Mouse (Mus musculus) heart, embryonic 13.5 days (tissue): ENCODE results near the gene Eps15l1. TPM values are rescaled to one million over a fixed set of nuclear protein-coding genes. Genes with fewer than 3 reads are reported as not detected.

ENCODE experiments used
- ATAC-seq: fragments of 200-750 bp; cut with Nextera tagmentation; 2 replicates; pipeline ENCODE4 v1.8.0; 2017; ENCODE audit warnings: moderate TSS enrichment; ENCODE audit not compliant: insufficient number of reproducible peaks, low FRiP score, low TSS enrichment; ENCODE audit errors: extremely low read depth
- H3K27ac ChIP-seq: fragments of 300-500 bp; sonication (generic); replicated peaks from 2 replicates; pipeline ENCODE4 v1.5.1; 2015; ENCODE audit warnings: moderate library complexity, mild to moderate bottlenecking, inconsistent platforms
- H3K27me3 ChIP-seq: fragments of 300-500 bp; sonication (generic); replicated peaks from 2 replicates; pipeline ENCODE4 v1.6.1; 2015; ENCODE audit warnings: mild to moderate bottlenecking, inconsistent platforms
- H3K36me3 ChIP-seq: fragments of 300-500 bp; sonication (generic); 2 replicates; pipeline ENCODE4 v1.6.1; 2015; ENCODE audit warnings: mild to moderate bottlenecking, inconsistent platforms
- H3K4me1 ChIP-seq: fragments of 300-500 bp; sonication (generic); 2 replicates; pipeline ENCODE4 v1.6.1; 2015; ENCODE audit warnings: inconsistent platforms
- H3K4me2 ChIP-seq: fragments of 300-500 bp; sonication (generic); 2 replicates; pipeline ENCODE4 v1.6.1; 2015; ENCODE audit warnings: inconsistent platforms, mild to moderate bottlenecking, moderate library complexity
- H3K4me3 ChIP-seq: fragments of 300-500 bp; sonication (generic); 2 replicates; pipeline ENCODE4 v1.5.1; 2015; ENCODE audit warnings: moderate library complexity, mild to moderate bottlenecking, inconsistent platforms
- H3K9ac ChIP-seq: fragments of 300-500 bp; sonication (generic); 2 replicates; pipeline ENCODE4 v1.6.1; 2015; ENCODE audit warnings: inconsistent platforms, mild to moderate bottlenecking, moderate library complexity
- H3K9me3 ChIP-seq: fragments of 300-500 bp; sonication (generic); 2 replicates; pipeline ENCODE4 v1.6.1; 2016; ENCODE audit warnings: inconsistent platforms
- WGBS: fragments of 180-500 bp; shearing (Covaris S2); methylation state at CpG from one replicate; pipeline ENCODE4 v1.1.7; 2015; ENCODE audit warnings: mixed read lengths; 5-methylcytosine and 5-hydroxymethylcytosine counted together
- polyA plus RNA-seq: library from polyadenylated mRNA; unstranded; fragments of >200 nt; fragmentation: Nextera tagmentation; extraction: Ambion mirVana; gene quantifications from 2 replicates; pipeline ENCODE4 v1.2.1, GENCODE M21; 2015

The Eps15l1 gene
- polyA plus RNA-seq, result 37.4 and 38.2 TPM in 2 replicates

DNA sequence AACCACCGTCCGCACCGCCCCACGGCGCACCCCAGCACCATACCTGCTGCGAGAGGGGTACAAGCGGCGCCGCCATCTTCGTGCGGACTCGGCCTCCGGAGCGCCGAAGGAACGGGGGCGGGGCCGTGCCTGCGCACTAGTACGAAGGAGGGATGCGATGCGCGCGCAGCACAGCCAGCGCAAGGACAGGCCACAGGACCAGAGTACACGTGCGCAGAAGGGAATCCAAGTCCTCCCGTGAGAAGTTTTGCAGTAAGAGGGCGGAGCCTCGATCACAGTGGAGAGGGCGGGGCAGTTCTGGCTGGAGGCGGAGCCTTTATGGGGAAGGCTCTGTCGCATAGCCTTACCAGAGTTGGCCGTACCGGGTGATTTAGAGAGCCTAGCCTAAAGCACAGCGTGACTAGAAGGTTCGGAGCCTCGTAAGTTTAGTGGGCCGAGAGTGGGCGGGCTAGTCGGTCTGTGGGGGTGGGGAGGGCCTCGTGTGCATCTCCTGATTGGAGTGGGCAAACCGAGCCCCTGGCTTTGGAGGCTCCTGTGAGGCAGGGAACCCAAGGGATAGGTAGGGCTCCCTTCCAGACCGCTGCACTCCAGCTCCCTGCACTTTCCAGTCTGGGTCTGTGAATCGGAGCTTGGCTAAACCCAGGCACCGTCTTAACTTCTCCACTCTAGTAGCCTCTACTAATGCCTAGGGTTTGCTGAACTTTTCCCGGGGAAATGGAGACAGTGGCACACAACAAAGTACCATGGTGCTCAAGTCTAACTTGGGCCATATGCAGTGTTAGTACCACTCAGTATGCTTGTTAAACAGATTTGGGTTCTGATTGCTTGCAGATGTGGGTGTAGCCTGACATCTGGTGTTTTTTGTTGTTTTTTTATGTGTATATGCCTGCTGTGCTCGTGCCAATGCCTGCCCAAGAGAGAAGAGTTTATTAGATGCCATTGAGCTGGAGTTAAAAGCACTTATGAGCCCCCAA lies at the start of gene Eps15l1:
TSS of gene Eps15l1 (minus strand) at position 99 of the 974 bp plus-strand sequence.
- Histone ChIP-seq H3K9me3 (no peaks in the 10 kb centered on the region), H3K36me3 (peaks cover 11% of the 10 kb centered on the region), H3K4me2 (peak within 1 kb of the TSS; percentile 85), H3K9ac (peak within 1 kb of the TSS; percentile 95), H3K27ac (peak within 1 kb of the TSS; percentile 90), H3K27me3 (no peaks in the 10 kb centered on the region), H3K4me3 (peak within 1 kb of the TSS; percentile 85), H3K4me1 (peaks cover 44% of the 10 kb centered on the region)
- 1% methylated on average over 48 of the region's 48 CpGs for WGBS
- ATAC-seq, result peak; percentile 96

DNA sequence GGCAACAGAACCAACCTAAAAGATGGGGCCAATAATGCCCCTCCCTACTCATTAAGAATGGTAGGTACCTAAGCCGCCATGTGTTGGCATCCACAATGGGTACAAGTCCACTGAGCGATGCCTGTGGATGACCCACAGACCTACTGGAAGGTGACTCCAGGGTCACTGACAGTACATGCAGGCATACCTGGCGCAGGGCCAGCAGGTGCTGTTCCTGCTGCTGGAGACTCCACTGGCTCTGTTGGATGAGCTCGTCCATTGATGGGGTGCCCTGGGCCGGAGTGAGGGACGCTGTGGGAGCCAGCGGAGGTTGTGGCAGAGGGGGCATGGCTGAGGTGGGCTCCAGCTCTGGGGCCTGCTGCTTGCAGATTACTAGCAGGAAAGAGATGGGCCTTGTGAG lies 49.4 kb upstream of the Eps15l1 start:
- H3K4me2 ChIP-seq, result no peak overlapping the region
- ATAC-seq, result no peak
- peaks cover 15% of the 10 kb centered on the region for H3K4me1 ChIP-seq
- 87% methylated on average over 7 of the region's 7 CpGs for WGBS
- H3K9me3 ChIP-seq, result no peaks in the 10 kb centered on the region
- no peak overlapping the region for H3K27ac ChIP-seq
- no peak overlapping the region for H3K9ac ChIP-seq
- peaks cover 82% of the 10 kb centered on the region for H3K36me3 ChIP-seq
- no peaks in the 10 kb centered on the region for H3K27me3 ChIP-seq
- no peak overlapping the region for H3K4me3 ChIP-seq

DNA sequence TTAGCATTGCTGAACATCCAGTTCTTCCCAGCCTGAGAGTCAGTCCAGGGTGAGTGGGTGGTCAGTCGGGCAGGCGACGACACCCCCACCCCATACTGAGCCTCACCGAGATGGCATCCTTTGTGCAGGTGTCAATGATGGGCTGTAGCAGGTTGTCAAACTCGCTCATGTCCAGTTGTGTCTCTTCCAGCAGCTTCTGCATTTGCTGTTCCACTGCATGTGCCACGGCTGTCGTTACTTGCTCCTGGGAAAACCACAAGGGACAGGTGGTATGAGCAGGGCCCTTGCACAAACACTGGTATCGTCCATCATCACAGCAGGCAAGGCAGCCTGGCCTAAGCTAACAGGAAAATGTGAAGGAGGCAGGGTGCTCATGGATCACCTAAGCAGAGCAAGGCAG lies 48.7 kb upstream of the Eps15l1 start:
- peaks cover 14% of the 10 kb centered on the region for H3K4me1 ChIP-seq
- no peak for ATAC-seq
- H3K27ac ChIP-seq, result no peak overlapping the region
- no peaks in the 10 kb centered on the region for H3K27me3 ChIP-seq
- H3K36me3 ChIP-seq, result peaks cover 89% of the 10 kb centered on the region
- H3K4me2 ChIP-seq, result no peak overlapping the region
- H3K9me3 ChIP-seq, result no peaks in the 10 kb centered on the region
- H3K4me3 ChIP-seq, result no peak overlapping the region
- H3K9ac ChIP-seq, result no peak overlapping the region
- 86% methylated on average over 8 of the region's 8 CpGs for WGBS

DNA sequence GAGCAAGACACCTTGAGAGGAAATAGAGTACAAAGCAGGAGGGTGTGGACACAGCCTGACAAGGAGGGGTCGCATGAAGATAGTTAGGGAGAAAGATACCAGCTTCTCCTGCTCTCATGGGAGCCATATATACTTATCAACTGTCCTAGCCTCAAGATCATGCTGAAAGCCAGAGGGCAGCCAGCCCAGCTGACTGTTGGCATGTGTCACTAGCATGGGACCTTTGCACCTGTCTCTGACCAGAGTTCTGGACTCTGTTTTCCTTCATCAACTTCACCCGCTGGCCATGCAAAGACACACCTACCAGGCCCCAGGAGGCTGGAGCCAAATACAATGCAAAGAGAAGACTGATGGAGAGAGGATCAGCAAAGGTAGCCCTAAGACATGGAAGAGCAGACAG lies 48.0 kb upstream of the Eps15l1 start:
- Histone ChIP-seq H3K4me3 (no peak overlapping the region), H3K4me2 (no peak overlapping the region), H3K27ac (no peak overlapping the region), H3K36me3 (peaks cover 96% of the 10 kb centered on the region), H3K27me3 (no peaks in the 10 kb centered on the region), H3K9ac (no peak overlapping the region), H3K9me3 (no peaks in the 10 kb centered on the region), H3K4me1 (peaks cover 12% of the 10 kb centered on the region)
- ATAC-seq, result no peak
- 78% methylated on average over 2 of the region's 2 CpGs for WGBS

DNA sequence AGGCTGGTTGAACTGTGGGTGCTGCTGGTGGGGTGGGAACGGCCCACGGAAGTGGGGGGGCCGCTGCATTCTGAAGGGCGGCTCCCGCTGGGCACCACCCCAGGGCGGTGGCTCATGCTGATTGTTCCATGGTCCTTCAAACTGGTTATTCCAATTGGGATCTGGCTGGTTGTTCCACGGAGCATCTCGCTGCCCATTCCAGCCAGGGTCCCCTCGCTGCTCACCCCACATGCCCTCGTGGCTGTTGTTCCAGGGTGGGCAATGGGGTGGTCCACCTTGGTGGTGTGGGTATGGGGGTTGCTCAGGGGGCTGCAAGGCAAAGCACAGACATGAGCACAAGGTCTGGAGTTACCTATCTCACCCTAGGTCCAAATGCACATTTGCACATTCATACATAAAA lies 43.0 kb upstream of the Eps15l1 start:
- Histone ChIP-seq H3K4me2 (no peak overlapping the region), H3K9me3 (no peaks in the 10 kb centered on the region), H3K27ac (no peak overlapping the region), H3K4me3 (no peak overlapping the region), H3K36me3 (peaks cover 100% of the 10 kb centered on the region), H3K4me1 (no peaks in the 10 kb centered on the region), H3K9ac (no peak overlapping the region), H3K27me3 (no peaks in the 10 kb centered on the region)
- WGBS, result 93% methylated on average over 10 of the region's 10 CpGs
- ATAC-seq, result no peak

DNA sequence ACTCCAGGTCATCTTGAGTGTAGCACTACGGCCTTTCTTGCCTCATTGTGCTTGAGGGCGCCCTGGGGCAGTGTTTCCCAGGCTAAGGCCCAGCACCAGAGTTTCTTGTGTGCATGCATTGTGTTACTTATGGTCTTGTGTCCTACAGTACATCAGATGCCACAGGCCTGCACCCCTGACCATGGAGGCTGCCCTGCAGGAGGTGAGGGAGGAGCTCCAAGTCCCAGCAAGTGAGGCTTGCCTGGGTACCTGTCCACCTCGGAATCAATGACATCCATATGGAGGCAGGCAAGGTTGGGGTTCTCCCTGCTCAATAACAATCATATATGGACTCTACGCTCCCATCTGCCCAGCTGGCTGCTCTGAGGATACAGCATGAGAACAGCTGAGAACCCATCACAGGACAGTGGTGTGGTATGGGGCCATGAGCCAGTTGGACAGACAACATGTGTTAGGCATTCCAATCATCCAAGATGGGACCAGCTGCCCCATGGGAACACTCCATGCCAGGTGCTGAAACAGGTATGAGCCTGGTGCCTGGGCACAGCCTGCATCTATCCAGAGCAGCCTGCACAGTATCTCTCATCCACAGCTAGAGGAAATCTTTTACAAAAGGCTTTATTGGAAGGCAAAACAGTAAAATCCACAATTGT lies 38.7 kb upstream of the Eps15l1 start:
- no peak for ATAC-seq
- WGBS, result 88% methylated on average over 4 of the region's 4 CpGs

DNA sequence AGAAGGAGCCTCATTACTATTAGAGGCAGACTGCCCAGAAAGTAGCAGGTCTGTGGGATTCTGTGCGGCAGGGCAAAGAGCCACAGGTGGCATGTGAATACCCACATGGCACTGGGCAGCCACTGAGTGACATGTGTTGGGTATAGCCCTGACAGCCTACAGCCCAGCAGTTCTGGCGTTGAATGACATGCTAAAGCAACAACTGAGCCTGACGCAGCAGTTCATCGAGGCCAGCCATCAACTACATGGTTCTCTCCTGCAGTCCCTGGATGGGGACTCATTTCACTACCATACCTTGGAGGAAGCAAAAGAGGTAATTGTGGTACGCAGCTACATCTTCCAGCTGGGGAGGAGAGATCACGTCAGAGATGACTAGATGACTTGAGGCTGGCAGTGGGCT lies 37.2 kb upstream of the Eps15l1 start:
- Histone ChIP-seq H3K9me3 (peaks cover 4% of the 10 kb centered on the region; the same call in 1 of the 2 replicates), H3K36me3 (peaks cover 92% of the 10 kb centered on the region), H3K9ac (no peak overlapping the region), H3K27me3 (no peaks in the 10 kb centered on the region), H3K27ac (no peak overlapping the region), H3K4me1 (peaks cover 6% of the 10 kb centered on the region; the same call in 1 of the 2 replicates), H3K4me2 (no peak overlapping the region), H3K4me3 (no peak overlapping the region)
- ATAC-seq, result no peak
- WGBS, result 85% methylated on average over 6 of the region's 6 CpGs

More for the DNA sequence above, 38.7 kb upstream of the Eps15l1 start:
- Histone ChIP-seq H3K27ac (no peak overlapping the region), H3K27me3 (no peaks in the 10 kb centered on the region), H3K4me2 (no peak overlapping the region), H3K9me3 (no peaks in the 10 kb centered on the region), H3K4me1 (peaks cover 5% of the 10 kb centered on the region; the same call in 1 of the 2 replicates), H3K4me3 (no peak overlapping the region), H3K36me3 (peaks cover 92% of the 10 kb centered on the region), H3K9ac (no peak overlapping the region)

DNA sequence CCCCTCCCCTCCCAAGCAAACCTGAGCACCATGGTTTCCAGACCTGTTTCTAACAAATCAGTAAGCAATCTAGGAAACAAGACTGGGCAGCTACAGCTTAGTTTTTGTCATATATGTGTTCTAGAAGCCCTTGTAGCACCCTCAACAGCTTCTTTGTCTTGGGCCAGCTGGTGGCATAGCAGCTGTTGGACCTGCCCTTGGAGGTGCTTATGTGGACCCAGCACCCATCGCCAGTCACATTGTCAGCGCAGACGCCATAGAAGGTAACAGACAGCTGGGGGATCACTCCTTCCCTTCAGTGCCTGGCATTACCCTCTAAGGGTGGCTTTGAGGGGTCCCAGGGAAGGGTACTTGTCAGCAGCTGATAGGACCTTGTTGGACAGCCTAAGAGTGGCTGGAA lies 36.5 kb upstream of the Eps15l1 start:
- H3K4me1 ChIP-seq, result peaks cover 6% of the 10 kb centered on the region; the same call in 1 of the 2 replicates
- no peaks in the 10 kb centered on the region for H3K27me3 ChIP-seq
- H3K27ac ChIP-seq, result no peak overlapping the region
- H3K4me2 ChIP-seq, result no peak overlapping the region
- no peak overlapping the region for H3K4me3 ChIP-seq
- H3K9me3 ChIP-seq, result peaks cover 4% of the 10 kb centered on the region; the same call in 1 of the 2 replicates
- H3K36me3 ChIP-seq, result peaks cover 92% of the 10 kb centered on the region
- no peak overlapping the region for H3K9ac ChIP-seq
- no peak for ATAC-seq
- 80% methylated on average over 3 of the region's 3 CpGs for WGBS

DNA sequence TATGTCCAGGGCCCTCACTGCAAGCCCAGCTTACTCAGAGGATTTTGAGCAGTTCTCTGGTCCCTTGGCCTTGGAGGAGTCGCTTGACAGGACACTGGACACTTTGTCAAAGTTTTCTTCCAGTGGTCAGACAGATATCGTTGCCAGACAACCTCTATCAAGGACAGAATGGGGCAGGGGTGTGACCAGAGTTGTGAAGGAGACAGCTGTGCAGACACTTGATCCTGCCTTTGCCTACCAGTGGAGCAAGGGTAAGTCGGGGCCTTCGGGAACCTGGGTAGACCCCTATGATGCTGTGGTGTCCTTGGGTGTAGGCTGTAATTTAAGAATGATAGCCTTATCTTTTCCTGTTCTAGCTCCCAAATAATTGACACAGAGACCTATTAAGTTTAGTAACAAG lies 34.1 kb upstream of the Eps15l1 start:
- peaks cover 6% of the 10 kb centered on the region; the same call in 1 of the 2 replicates for H3K4me1 ChIP-seq
- no peak overlapping the region for H3K4me2 ChIP-seq
- no peak overlapping the region for H3K4me3 ChIP-seq
- ATAC-seq, result no peak
- H3K9me3 ChIP-seq, result peaks cover 4% of the 10 kb centered on the region; the same call in 1 of the 2 replicates
- H3K36me3 ChIP-seq, result peaks cover 90% of the 10 kb centered on the region
- no peaks in the 10 kb centered on the region for H3K27me3 ChIP-seq
- WGBS, result 62% methylated on average over 4 of the region's 4 CpGs
- no peak overlapping the region for H3K9ac ChIP-seq
- no peak overlapping the region for H3K27ac ChIP-seq

DNA sequence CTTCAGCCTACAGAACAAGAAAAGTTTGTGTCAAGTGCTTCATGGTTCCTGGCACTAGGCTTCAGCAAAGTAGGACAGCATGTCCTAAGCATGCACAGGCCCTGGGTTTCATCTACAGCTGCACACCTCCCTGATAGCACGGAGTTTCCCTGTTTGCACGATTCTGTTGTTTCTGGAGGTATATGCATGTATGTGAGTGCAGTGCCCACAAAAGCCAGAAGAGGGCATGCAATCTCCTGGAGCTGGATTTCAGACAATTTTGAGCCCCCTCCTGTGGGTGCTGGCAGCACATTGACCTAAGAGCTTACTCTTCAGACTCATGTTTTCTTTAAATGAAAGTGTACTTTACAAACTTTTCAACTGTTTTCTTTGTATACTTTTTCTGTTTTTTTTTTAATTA lies 32.6 kb upstream of the Eps15l1 start:
- H3K9me3 ChIP-seq, result peaks cover 4% of the 10 kb centered on the region; the same call in 1 of the 2 replicates
- 98% methylated on average over 2 of the region's 2 CpGs for WGBS
- no peak overlapping the region for H3K4me3 ChIP-seq
- H3K4me1 ChIP-seq, result peaks cover 6% of the 10 kb centered on the region; the same call in 1 of the 2 replicates
- H3K36me3 ChIP-seq, result peaks cover 90% of the 10 kb centered on the region
- H3K27me3 ChIP-seq, result no peaks in the 10 kb centered on the region
- no peak overlapping the region for H3K4me2 ChIP-seq
- no peak for ATAC-seq
- H3K27ac ChIP-seq, result no peak overlapping the region
- H3K9ac ChIP-seq, result no peak overlapping the region

DNA sequence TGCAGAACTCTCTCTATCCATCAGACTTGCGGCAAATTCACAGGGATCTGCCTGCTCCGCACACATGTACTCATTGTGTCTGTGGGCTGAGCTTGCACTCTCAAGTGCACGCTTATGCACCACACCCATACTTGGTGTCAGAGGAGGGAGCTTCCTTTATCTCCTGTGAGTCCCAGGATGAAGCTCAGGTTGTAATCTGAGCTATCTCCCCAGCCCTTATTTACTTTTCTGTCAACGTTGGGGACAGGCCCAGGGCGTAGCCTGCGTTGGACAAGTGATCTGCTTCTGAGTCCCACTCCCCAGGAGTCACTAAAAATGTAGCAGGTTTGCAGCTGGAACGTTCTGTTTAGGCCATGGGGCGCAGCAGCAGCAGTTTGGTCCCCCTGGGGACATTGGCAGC lies 30.3 kb upstream of the Eps15l1 start:
- 61% methylated on average over 8 of the region's 8 CpGs for WGBS

More for the DNA sequence above, 30.3 kb upstream of the Eps15l1 start:
- Histone ChIP-seq H3K9ac (no peak overlapping the region), H3K9me3 (peaks cover 4% of the 10 kb centered on the region; the same call in 1 of the 2 replicates), H3K4me2 (no peak overlapping the region), H3K36me3 (peaks cover 87% of the 10 kb centered on the region), H3K4me1 (peaks cover 6% of the 10 kb centered on the region; the same call in 1 of the 2 replicates), H3K27me3 (no peaks in the 10 kb centered on the region), H3K4me3 (no peak overlapping the region), H3K27ac (no peak overlapping the region)
- no peak for ATAC-seq
